Mouse (Mus musculus): ENCODE measurements around the gene Noa1. TPM values are rescaled to one million over a fixed set of nuclear protein-coding genes. Genes with fewer than 3 reads are reported as not detected.

Noa1 gene
- polyA plus RNA-seq, 1 experiment from 2014 or later: 21.1 TPM

Small RNA genes within 50 kb of the gene (microRNA-seq; reads per million reads assigned to microRNA genes)
- gene Mir5098: not detected

Other genes starting within 250 kb of the Noa1 start
- 0.84 and 1.2 TPM in 2 replicates for gene Hopx, start 195.0 kb downstream of the Noa1 start, polyA plus RNA-seq (2014; fragmentation: Nextera tagmentation; extraction: Ambion mirVana)
- gene Spink2, start 98.6 kb downstream of the Noa1 start, polyA plus RNA-seq (2014; fragmentation: Nextera tagmentation; extraction: Ambion mirVana): 0.43 and 0.88 TPM in 2 replicates
- 39.2 TPM in 2 replicates for gene Rest, start 44.6 kb downstream of the Noa1 start, polyA plus RNA-seq (2014; fragmentation: Nextera tagmentation; extraction: Ambion mirVana)
- gene Polr2b, start 63 bp upstream of the Noa1 start, polyA plus RNA-seq (2014; fragmentation: Nextera tagmentation; extraction: Ambion mirVana): 62.1 and 62.4 TPM in 2 replicates
- gene Igfbp7, start 98.0 kb upstream of the Noa1 start, polyA plus RNA-seq (2014; fragmentation: Nextera tagmentation; extraction: Ambion mirVana): 121 and 135 TPM in 2 replicates

All from stomach, embryonic 14.5 days (tissue).